Mouse (Mus musculus) forebrain, embryonic 10.5 days (tissue): Measurements from ENCODE around the gene Fam241a. TPM values are rescaled to one million over a fixed set of nuclear protein-coding genes. Genes with fewer than 3 reads are reported as not detected.

Source experiments
- DNase-seq: peaks from one replicate; pipeline ENCODE4 v3.0.0-alpha.2; 2017; ENCODE audit warnings: low spot score; ENCODE audit errors: extremely low spot score
- H3K27ac ChIP-seq: fragments of 300-500 bp; sonication (generic); 2 replicates; pipeline ENCODE4 v1.5.1; 2016; ENCODE audit warnings: mild to moderate bottlenecking
- H3K27me3 ChIP-seq: fragments of 300-500 bp; sonication (generic); 2 replicates; pipeline ENCODE4 v1.6.1; 2016; ENCODE audit warnings: mild to moderate bottlenecking; ENCODE audit not compliant: poor library complexity, severe bottlenecking
- H3K36me3 ChIP-seq: fragments of 300-500 bp; sonication (generic); replicated peaks from 2 replicates; pipeline ENCODE4 v1.6.1; 2016; ENCODE audit warnings: mild to moderate bottlenecking, moderate library complexity
- H3K4me1 ChIP-seq: fragments of 300-500 bp; sonication (generic); 2 replicates; pipeline ENCODE4 v1.6.1; 2016
- H3K4me3 ChIP-seq: fragments of 300-500 bp; sonication (generic); 2 replicates; pipeline ENCODE4 v1.5.1; 2016; ENCODE audit warnings: mild to moderate bottlenecking, moderate library complexity
- H3K9me3 ChIP-seq: fragments of 300-500 bp; sonication (generic); 2 replicates; pipeline ENCODE4 v1.6.1; 2016; ENCODE audit warnings: mild to moderate bottlenecking, moderate library complexity
- whole genome bisulfite sequencing: fragments of 180-500 bp; shearing (Covaris S2); methylation state at CpG from one replicate; pipeline ENCODE4 v1.1.7; 2016; 5-methylcytosine and 5-hydroxymethylcytosine counted together
- polyA plus RNA-seq: library from polyadenylated mRNA; unstranded; fragments of >200 nt; fragmentation: Nextera tagmentation; extraction: Ambion mirVana; gene quantifications from 2 replicates; pipeline ENCODE4 v1.2.1, GENCODE M21; 2016

The Fam241a gene
- polyA plus RNA-seq, 1 experiment from 2014 or later, result 2.6 TPM

GRCm38 (mm10) chr3:127913885-127914709, 18.0 kb upstream of the Fam241a start:
- Histone ChIP-seq H3K4me1 (no peaks in the 10 kb centered on the region), H3K27ac (no peak overlapping the region), H3K27me3 (no peaks in the 10 kb centered on the region), H3K9me3 (0 out of 2 replicates have a peak, but pooled peaks cover 2% of the 10 kb centered on the region), H3K36me3 (no peaks in the 10 kb centered on the region), H3K4me3 (no peak overlapping the region)
- 66% methylated on average over 16 of the region's 16 CpGs for WGBS
- DNase-seq, result no peak

- Histone ChIP-seq H3K27me3 (no peaks in the 10 kb centered on the region), H3K27ac (no peak overlapping the region), H3K4me1 (no peaks in the 10 kb centered on the region), H3K9me3 (0 out of 2 replicates have a peak, but pooled peaks cover 7% of the 10 kb centered on the region), H3K36me3 (no peaks in the 10 kb centered on the region), H3K4me3 (no peak overlapping the region)
- 82% methylated on average over 7 of the region's 7 CpGs for WGBS
- DNase-seq, result no peak
These were observed 13.8 kb upstream of the Fam241a start for GRCm38 (mm10) chr3:127909941-127910340.

GRCm38 (mm10) chr3:127894981-127895779, 944 bp downstream of the Fam241a start:
- Histone ChIP-seq H3K27ac (peak overlapping the region; percentile 84; the same call in 1 of the 2 replicates), H3K36me3 (no peaks in the 10 kb centered on the region), H3K4me3 (peak overlapping the region; percentile 77), H3K9me3 (no peaks in the 10 kb centered on the region), H3K4me1 (peaks cover 9% of the 10 kb centered on the region), H3K27me3 (peaks cover 40% of the 10 kb centered on the region)
- no peak for DNase-seq
- WGBS, result 46% methylated on average over 7 of the region's 7 CpGs

- 86% methylated on average over 7 of the region's 7 CpGs for WGBS
- no peak for DNase-seq
- Histone ChIP-seq H3K9me3 (no peaks in the 10 kb centered on the region), H3K4me1 (peaks cover 9% of the 10 kb centered on the region), H3K4me3 (no peak overlapping the region), H3K27me3 (peaks cover 40% of the 10 kb centered on the region), H3K36me3 (no peaks in the 10 kb centered on the region), H3K27ac (no peak overlapping the region)
These were observed 2.2 kb downstream of the Fam241a start for GRCm38 (mm10) chr3:127893902-127894301.

- Histone ChIP-seq H3K9me3 (no peaks in the 10 kb centered on the region), H3K36me3 (no peaks in the 10 kb centered on the region), H3K27ac (no peak overlapping the region), H3K4me3 (no peak overlapping the region), H3K27me3 (peaks cover 34% of the 10 kb centered on the region), H3K4me1 (peaks cover 9% of the 10 kb centered on the region)
- 70% methylated on average over 10 of the region's 10 CpGs for WGBS
- no peak for DNase-seq
These were observed 4.2 kb downstream of the Fam241a start for GRCm38 (mm10) chr3:127891906-127892305.

GRCm38 (mm10) chr3:127890008-127890407, 6.1 kb downstream of the Fam241a start:
- Histone ChIP-seq H3K27ac (no peak overlapping the region), H3K27me3 (peaks cover 26% of the 10 kb centered on the region), H3K4me1 (0 out of 2 replicates have a peak, but pooled peaks cover 3% of the 10 kb centered on the region), H3K36me3 (no peaks in the 10 kb centered on the region), H3K4me3 (no peak overlapping the region), H3K9me3 (no peaks in the 10 kb centered on the region)
- DNase-seq, result no peak

- Histone ChIP-seq H3K27me3 (peaks cover 21% of the 10 kb centered on the region), H3K4me3 (no peak overlapping the region), H3K4me1 (0 out of 2 replicates have a peak, but pooled peaks cover 3% of the 10 kb centered on the region), H3K36me3 (no peaks in the 10 kb centered on the region), H3K27ac (no peak overlapping the region), H3K9me3 (no peaks in the 10 kb centered on the region)
- no peak for DNase-seq
- 83% methylated on average over 3 of the region's 3 CpGs for WGBS
These were observed 6.6 kb downstream of the Fam241a start for GRCm38 (mm10) chr3:127889570-127889969.

GRCm38 (mm10) chr3:127881684-127882083, 14.4 kb downstream of the Fam241a start:
- no peaks in the 10 kb centered on the region for H3K4me1 ChIP-seq
- H3K27me3 ChIP-seq, result no peaks in the 10 kb centered on the region
- no peak overlapping the region for H3K4me3 ChIP-seq
- no peaks in the 10 kb centered on the region for H3K36me3 ChIP-seq
- no peak overlapping the region for H3K27ac ChIP-seq
- no peaks in the 10 kb centered on the region for H3K9me3 ChIP-seq
- WGBS, result 84% methylated on average over 2 of the region's 2 CpGs
- no peak for DNase-seq

GRCm38 (mm10) chr3:127879968-127880367, 16.2 kb downstream of the Fam241a start:
- Histone ChIP-seq H3K27me3 (no peaks in the 10 kb centered on the region), H3K4me1 (no peaks in the 10 kb centered on the region), H3K27ac (no peak overlapping the region), H3K4me3 (no peak overlapping the region), H3K36me3 (no peaks in the 10 kb centered on the region), H3K9me3 (no peaks in the 10 kb centered on the region)
- DNase-seq, result no peak
- 91% methylated on average over 3 of the region's 3 CpGs for WGBS

- DNase-seq, result no peak
- no peaks in the 10 kb centered on the region for H3K4me1 ChIP-seq
- 97% methylated on average over 2 of the region's 2 CpGs for WGBS
These were observed 20.6 kb downstream of the Fam241a start for GRCm38 (mm10) chr3:127875509-127875908.

GRCm38 (mm10) chr3:127875059-127875458, 21.1 kb downstream of the Fam241a start:
- Histone ChIP-seq H3K27ac (no peak overlapping the region), H3K4me1 (no peaks in the 10 kb centered on the region), H3K4me3 (no peak overlapping the region), H3K27me3 (no peaks in the 10 kb centered on the region), H3K9me3 (no peaks in the 10 kb centered on the region), H3K36me3 (no peaks in the 10 kb centered on the region)
- DNase-seq, result no peak
- 91% methylated on average over 7 of the region's 7 CpGs for WGBS

More at GRCm38 (mm10) chr3:127875509-127875908, 20.6 kb downstream of the Fam241a start:
- no peak overlapping the region for H3K4me3 ChIP-seq
- H3K27ac ChIP-seq, result no peak overlapping the region
- H3K9me3 ChIP-seq, result no peaks in the 10 kb centered on the region
- no peaks in the 10 kb centered on the region for H3K27me3 ChIP-seq
- H3K36me3 ChIP-seq, result no peaks in the 10 kb centered on the region

GRCm38 (mm10) chr3:127874254-127874883, 21.8 kb downstream of the Fam241a start:
- H3K9me3 ChIP-seq, result no peaks in the 10 kb centered on the region
- H3K4me3 ChIP-seq, result no peak overlapping the region
- no peaks in the 10 kb centered on the region for H3K36me3 ChIP-seq
- 87% methylated on average over 4 of the region's 4 CpGs for WGBS
- no peaks in the 10 kb centered on the region for H3K4me1 ChIP-seq
- no peak for DNase-seq
- H3K27me3 ChIP-seq, result no peaks in the 10 kb centered on the region
- no peak overlapping the region for H3K27ac ChIP-seq
